Mouse (Mus musculus) embryonic facial prominence, embryonic 12.5 days (tissue): ENCODE results near the gene Kpna3. TPM values are rescaled to one million over a fixed set of nuclear protein-coding genes. Genes with fewer than 3 reads are reported as not detected.

Experiments used
- ATAC-seq: fragments of 200-750 bp; cut with Nextera tagmentation; 2 replicates; pipeline ENCODE4 v1.8.0; 2017; ENCODE audit not compliant: insufficient number of reproducible peaks, insufficient read depth, low FRiP score, low TSS enrichment
- H3K27ac ChIP-seq: fragments of 300-500 bp; sonication (generic); 2 replicates; pipeline ENCODE4 v1.5.1; 2016; ENCODE audit warnings: mild to moderate bottlenecking
- H3K27me3 ChIP-seq: fragments of 300-500 bp; sonication (generic); 2 replicates; pipeline ENCODE4 v1.6.1; 2016; ENCODE audit warnings: mild to moderate bottlenecking, moderate library complexity
- H3K36me3 ChIP-seq: fragments of 300-500 bp; sonication (generic); 2 replicates; pipeline ENCODE4 v1.6.1; 2016; ENCODE audit warnings: mild to moderate bottlenecking
- H3K4me1 ChIP-seq: fragments of 300-500 bp; sonication (generic); 2 replicates; pipeline ENCODE4 v1.6.1; 2016
- H3K4me2 ChIP-seq: fragments of 300-500 bp; sonication (generic); replicated peaks from 2 replicates; pipeline ENCODE4 v1.6.1; 2016; ENCODE audit warnings: mild to moderate bottlenecking, moderate library complexity
- H3K4me3 ChIP-seq: fragments of 300-500 bp; sonication (generic); 2 replicates; pipeline ENCODE4 v1.5.1; 2016; ENCODE audit warnings: mild to moderate bottlenecking
- H3K9ac ChIP-seq: fragments of 300-500 bp; sonication (generic); 2 replicates; pipeline ENCODE4 v1.6.1; 2016; ENCODE audit warnings: mild to moderate bottlenecking, moderate library complexity
- H3K9me3 ChIP-seq: fragments of 300-500 bp; sonication (generic); 2 replicates; pipeline ENCODE4 v1.6.1; 2016; ENCODE audit warnings: mild to moderate bottlenecking, moderate library complexity
- WGBS: fragments of 180-500 bp; shearing (Covaris S2); methylation state at CpG from one replicate; pipeline ENCODE4 v1.1.7; 2016; 5-methylcytosine and 5-hydroxymethylcytosine counted together
- polyA plus RNA-seq: library from polyadenylated mRNA; unstranded; fragments of >200 nt; fragmentation: Nextera tagmentation; extraction: Ambion mirVana; gene quantifications from 2 replicates; pipeline ENCODE4 v1.2.1, GENCODE M21; 2016

Kpna3 gene
- polyA plus RNA-seq = 69.0 and 71.7 TPM in 2 replicates

- under 1% methylated on average over 81 of the region's 85 CpGs for WGBS
- ATAC-seq = peak; percentile 99
Measured at GRCm38 (mm10) chr14:61439661-61440559, at the start of gene Kpna3. Gene Kpna3, minus strand, starts transcription at chr14:61439874.

GRCm38 (mm10) chr14:61460365-61460764 lies 20.7 kb upstream of the Kpna3 start:
- H3K4me3 ChIP-seq = no peak overlapping the region
- WGBS = 77% methylated on average over 2 of the region's 2 CpGs
- H3K4me1 ChIP-seq = peaks cover 14% of the 10 kb centered on the region; the same call in 1 of the 2 replicates
- no peak overlapping the region for H3K27ac ChIP-seq
- no peak for ATAC-seq
- H3K27me3 ChIP-seq = no peaks in the 10 kb centered on the region
- H3K9ac ChIP-seq = no peak overlapping the region
- H3K4me2 ChIP-seq = no peak overlapping the region
- H3K36me3 ChIP-seq = no peaks in the 10 kb centered on the region
- H3K9me3 ChIP-seq = no peaks in the 10 kb centered on the region

More at GRCm38 (mm10) chr14:61439661-61440559, at the start of gene Kpna3:
- Histone ChIP-seq H3K4me1 (peaks cover 13% of the 10 kb centered on the region), H3K4me3 (peak within 1 kb of the TSS; percentile 95), H3K9ac (peak within 1 kb of the TSS; percentile 96), H3K27me3 (no peaks in the 10 kb centered on the region), H3K4me2 (peak within 1 kb of the TSS; percentile 63), H3K9me3 (no peaks in the 10 kb centered on the region), H3K27ac (peak within 1 kb of the TSS; percentile 98), H3K36me3 (no peaks in the 10 kb centered on the region)

- peaks cover 16% of the 10 kb centered on the region for H3K4me1 ChIP-seq
- no peak for ATAC-seq
- H3K4me3 ChIP-seq = no peak overlapping the region
- no peak overlapping the region for H3K27ac ChIP-seq
- no peaks in the 10 kb centered on the region for H3K9me3 ChIP-seq
- no peak overlapping the region for H3K4me2 ChIP-seq
- no peak overlapping the region for H3K9ac ChIP-seq
- no peaks in the 10 kb centered on the region for H3K27me3 ChIP-seq
- 46% methylated on average over 6 of the region's 6 CpGs for WGBS
- H3K36me3 ChIP-seq = no peaks in the 10 kb centered on the region
Measured at GRCm38 (mm10) chr14:61457468-61457867, 17.8 kb upstream of the Kpna3 start.

- no peak overlapping the region for H3K4me2 ChIP-seq
- ATAC-seq = no peak
- H3K4me1 ChIP-seq = peaks cover 16% of the 10 kb centered on the region
- no peak overlapping the region for H3K9ac ChIP-seq
- no peaks in the 10 kb centered on the region for H3K9me3 ChIP-seq
- H3K27me3 ChIP-seq = no peaks in the 10 kb centered on the region
- WGBS = 52% methylated on average over 3 of the region's 3 CpGs
- no peak overlapping the region for H3K4me3 ChIP-seq
- H3K27ac ChIP-seq = no peak overlapping the region
- no peaks in the 10 kb centered on the region for H3K36me3 ChIP-seq
Measured at GRCm38 (mm10) chr14:61455571-61455970, 15.9 kb upstream of the Kpna3 start.

GRCm38 (mm10) chr14:61453032-61453431 lies 13.4 kb upstream of the Kpna3 start:
- Histone ChIP-seq H3K27ac (no peak overlapping the region), H3K4me2 (no peak overlapping the region)
- 80% methylated on average over 4 of the region's 4 CpGs for whole genome bisulfite sequencing

GRCm38 (mm10) chr14:61452481-61452880 lies 12.8 kb upstream of the Kpna3 start:
- no peak overlapping the region for H3K9ac ChIP-seq
- no peaks in the 10 kb centered on the region for H3K9me3 ChIP-seq
- H3K4me1 ChIP-seq = peaks cover 15% of the 10 kb centered on the region
- WGBS = 50% methylated on average over 6 of the region's 6 CpGs
- no peaks in the 10 kb centered on the region for H3K36me3 ChIP-seq
- ATAC-seq = no peak
- no peak overlapping the region for H3K4me3 ChIP-seq
- no peak overlapping the region for H3K4me2 ChIP-seq
- H3K27ac ChIP-seq = no peak overlapping the region
- H3K27me3 ChIP-seq = no peaks in the 10 kb centered on the region

More at GRCm38 (mm10) chr14:61453032-61453431, 13.4 kb upstream of the Kpna3 start:
- Histone ChIP-seq H3K9ac (no peak overlapping the region), H3K4me1 (peaks cover 16% of the 10 kb centered on the region), H3K36me3 (no peaks in the 10 kb centered on the region), H3K27me3 (no peaks in the 10 kb centered on the region), H3K9me3 (no peaks in the 10 kb centered on the region), H3K4me3 (no peak overlapping the region)
- no peak for ATAC-seq

- no peak overlapping the region for H3K4me3 ChIP-seq
- ATAC-seq = no peak
- no peaks in the 10 kb centered on the region for H3K36me3 ChIP-seq
- no peaks in the 10 kb centered on the region for H3K9me3 ChIP-seq
- H3K9ac ChIP-seq = no peak overlapping the region
- WGBS = 90% methylated on average over 6 of the region's 6 CpGs
- H3K4me2 ChIP-seq = no peak overlapping the region
- peaks cover 2% of the 10 kb centered on the region; the same call in 1 of the 2 replicates for H3K4me1 ChIP-seq
- H3K27me3 ChIP-seq = no peaks in the 10 kb centered on the region
- H3K27ac ChIP-seq = no peak overlapping the region
Measured at GRCm38 (mm10) chr14:61447775-61448174, 8.1 kb upstream of the Kpna3 start.

- no peaks in the 10 kb centered on the region for H3K27me3 ChIP-seq
- peak overlapping the region; percentile 96 for H3K9ac ChIP-seq
- no peaks in the 10 kb centered on the region for H3K9me3 ChIP-seq
- WGBS = under 1% methylated on average over 54 of the region's 62 CpGs
- peaks cover 13% of the 10 kb centered on the region for H3K4me1 ChIP-seq
- H3K27ac ChIP-seq = peak overlapping the region; percentile 98
- H3K4me2 ChIP-seq = peak overlapping the region; percentile 63
- H3K36me3 ChIP-seq = no peaks in the 10 kb centered on the region
- peak; percentile 72 for ATAC-seq
- H3K4me3 ChIP-seq = peak overlapping the region; percentile 95
Measured at GRCm38 (mm10) chr14:61439141-61439660, 473 bp downstream of the Kpna3 start.

- Histone ChIP-seq H3K27ac (no peak overlapping the region), H3K9me3 (no peaks in the 10 kb centered on the region), H3K9ac (peak overlapping the region; percentile 96; the same call in 1 of the 2 replicates), H3K27me3 (no peaks in the 10 kb centered on the region), H3K4me1 (peaks cover 14% of the 10 kb centered on the region), H3K4me2 (peak overlapping the region; percentile 63), H3K4me3 (peak overlapping the region; percentile 95), H3K36me3 (no peaks in the 10 kb centered on the region)
- no peak for ATAC-seq
- 20% methylated on average over 3 of the region's 3 CpGs for WGBS
Measured at GRCm38 (mm10) chr14:61438171-61438945, 1.3 kb downstream of the Kpna3 start.

- Histone ChIP-seq H3K27ac (no peak overlapping the region), H3K4me2 (no peak overlapping the region), H3K4me3 (no peak overlapping the region), H3K36me3 (no peaks in the 10 kb centered on the region), H3K4me1 (peaks cover 18% of the 10 kb centered on the region), H3K9ac (no peak overlapping the region), H3K27me3 (no peaks in the 10 kb centered on the region), H3K9me3 (no peaks in the 10 kb centered on the region)
- 84% methylated on average over 2 of the region's 2 CpGs for WGBS
- ATAC-seq = no peak
Measured at GRCm38 (mm10) chr14:61436866-61437265, 2.8 kb downstream of the Kpna3 start.

- Histone ChIP-seq H3K36me3 (no peaks in the 10 kb centered on the region), H3K27me3 (no peaks in the 10 kb centered on the region), H3K9ac (no peak overlapping the region), H3K4me1 (peaks cover 6% of the 10 kb centered on the region; the same call in 1 of the 2 replicates), H3K9me3 (no peaks in the 10 kb centered on the region), H3K4me3 (no peak overlapping the region), H3K4me2 (no peak overlapping the region), H3K27ac (no peak overlapping the region)
- no peak for ATAC-seq
- WGBS = 79% methylated on average over 3 of the region's 3 CpGs
Measured at GRCm38 (mm10) chr14:61428126-61428787, 11.4 kb downstream of the Kpna3 start.
